Comparison of ENCODE assay signal across 9 mouse cellular contexts in genomic region chr17:45885461-45886336, GRCm38 (mm10).
DNase-seq lines count a peak whose midpoint lies in the region; ATAC-seq and TF ChIP-seq lines count a peak whose summit lies in the region.
"Had no signal": no experiment of that assay in that cellular context is flagged by ENCODE, and none has a peak within 500 bp of the region (broad histone marks: within the 10 kb centered on the region; RNA-seq: fewer than 3 reads in every experiment).

No protein-coding gene starts in this region.

- peak overlapping the region; percentile 84 for H3K27ac ChIP-seq in embryonic facial prominence, embryonic 13.5 days
- no peak overlapping the region for H3K27ac ChIP-seq in heart, embryonic 11.5 days (ENCODE audit: low read depth, low read length)
- H3K27ac ChIP-seq in kidney, postnatal 0 days = peak overlapping the region; percentile 57

- TF ChIP-seq CTCF in kidney, postnatal 0 days (IDR thresholded peaks at IDR 0.05; ENCODE audit: low read depth) = no peak

- DNase-seq in kidney, postnatal 0 days (ENCODE audit: low spot score) = no peak
- DNase-seq in lung, adult 18-20 months = peak; percentile 66 to 67
- no peak for DNase-seq in Muller cell, postnatal 12 days (ENCODE audit: inconsistent ontology term)
- no peak for DNase-seq in frontal cortex, postnatal 10 days (ENCODE audit: low spot score in 2 of 2)
- DNase-seq in left cerebral cortex, adult 9 months (ENCODE audit: low spot score in 2 of 2) = no peak
- DNase-seq: cerebellum, postnatal 36 days had no signal

- H3K4me1 ChIP-seq in embryonic facial prominence, embryonic 13.5 days = peaks cover 41% of the 10 kb centered on the region
- H3K4me1 ChIP-seq in heart, embryonic 11.5 days (ENCODE audit: control insufficient read depth, insufficient read depth, low read length) = peaks cover 29% of the 10 kb centered on the region
- peaks cover 28% of the 10 kb centered on the region for H3K4me1 ChIP-seq in kidney, postnatal 0 days (replicated peaks; ENCODE audit: insufficient read depth, low read length)

- H3K27me3 ChIP-seq in embryonic facial prominence, embryonic 13.5 days = no peaks in the 10 kb centered on the region
- peaks cover 2% of the 10 kb centered on the region; the same call in 1 of the 2 replicates for H3K27me3 ChIP-seq in heart, embryonic 11.5 days (ENCODE audit: control insufficient read depth, insufficient read depth, low read length)
- H3K27me3 ChIP-seq in kidney, postnatal 0 days (ENCODE audit: insufficient read depth, low read length) = no peaks in the 10 kb centered on the region

- H3K4me2 ChIP-seq in embryonic facial prominence, embryonic 13.5 days = peak overlapping the region; percentile 45
- H3K4me2 ChIP-seq in heart, embryonic 11.5 days = peak overlapping the region; percentile 36; the same call in 1 of the 2 replicates
- 0 out of 2 replicates have a peak overlapping the region, but pooled peaks have one; percentile 1 for H3K4me2 ChIP-seq in kidney, postnatal 0 days (ENCODE audit: low read length)

- H3K9ac ChIP-seq in embryonic facial prominence, embryonic 13.5 days = peak overlapping the region; percentile 44; the same call in 1 of the 2 replicates
- no peak overlapping the region for H3K9ac ChIP-seq in heart, embryonic 11.5 days (ENCODE audit: low read depth, low read length)
- no peak overlapping the region for H3K9ac ChIP-seq in kidney, postnatal 0 days (ENCODE audit: low read depth, low read length)

- no peak for ATAC-seq in embryonic facial prominence, embryonic 13.5 days (ENCODE audit: insufficient number of reproducible peaks, insufficient read depth, low FRiP score, low TSS enrichment, low read depth)
- no peak for ATAC-seq in heart, embryonic 11.5 days (replicated peaks; ENCODE audit: insufficient number of reproducible peaks, low FRiP score, low TSS enrichment)
- ATAC-seq in kidney, postnatal 0 days (replicated peaks; ENCODE audit: low FRiP score, low read depth) = peak; percentile 70
- ATAC-seq in monocyte, adult 5-6 weeks (replicated peaks; ENCODE audit: insufficient number of reproducible peaks, low FRiP score, low TSS enrichment, poor library complexity, severe bottlenecking) = no peak

- no peak overlapping the region for H3K4me3 ChIP-seq in embryonic facial prominence, embryonic 13.5 days
- no peak overlapping the region for H3K4me3 ChIP-seq in heart, embryonic 11.5 days (ENCODE audit: low read depth, low read length)
- H3K4me3 ChIP-seq in kidney, postnatal 0 days (replicated peaks; ENCODE audit: low read depth, low read length) = no peak overlapping the region

- no peaks in the 10 kb centered on the region for H3K36me3 ChIP-seq in embryonic facial prominence, embryonic 13.5 days
- H3K36me3 ChIP-seq in heart, embryonic 11.5 days (ENCODE audit: control insufficient read depth, insufficient read depth, low read length) = no peaks in the 10 kb centered on the region
- H3K36me3 ChIP-seq in kidney, postnatal 0 days (ENCODE audit: insufficient read depth, low read length) = no peaks in the 10 kb centered on the region

- no peaks in the 10 kb centered on the region for H3K9me3 ChIP-seq in embryonic facial prominence, embryonic 13.5 days
- no peaks in the 10 kb centered on the region for H3K9me3 ChIP-seq in heart, embryonic 11.5 days (replicated peaks; ENCODE audit: control insufficient read depth, low read length)
- H3K9me3 ChIP-seq in kidney, postnatal 0 days (replicated peaks; ENCODE audit: low read length) = no peaks in the 10 kb centered on the region

- 43% methylated on average over 24 of the region's 24 CpGs for WGBS in embryonic facial prominence, embryonic 13.5 days
- WGBS in heart, embryonic 11.5 days (ENCODE audit: insufficient replicate concordance) = 46% methylated on average over 24 of the region's 24 CpGs
- WGBS in kidney, postnatal 0 days = 35% methylated on average over 24 of the region's 24 CpGs

Comparison
In these comparisons a context has a peak if more than half of its experiments do, and no peak if none do; other contexts are left out.
1. DNase-seq: peak in lung, adult 18-20 months (2 of 2); none in kidney, postnatal 0 days (single experiment), Muller cell, postnatal 12 days (single experiment), frontal cortex, postnatal 10 days (0 of 2) and left cerebral cortex, adult 9 months (0 of 2).
2. Peak in every context shown above with its lines, with median percentiles within 50 percentile points of each other: H3K4me2 ChIP-seq.